Mouse (Mus musculus): ENCODE measurements around the gene Smyd3. TPM values are rescaled to one million over a fixed set of nuclear protein-coding genes. Genes with fewer than 3 reads are reported as not detected.

Gene Smyd3
- polyA plus RNA-seq (2014; fragmentation: Nextera tagmentation; extraction: Ambion mirVana) = 22.3 and 26.7 TPM in 2 replicates

DNA sequence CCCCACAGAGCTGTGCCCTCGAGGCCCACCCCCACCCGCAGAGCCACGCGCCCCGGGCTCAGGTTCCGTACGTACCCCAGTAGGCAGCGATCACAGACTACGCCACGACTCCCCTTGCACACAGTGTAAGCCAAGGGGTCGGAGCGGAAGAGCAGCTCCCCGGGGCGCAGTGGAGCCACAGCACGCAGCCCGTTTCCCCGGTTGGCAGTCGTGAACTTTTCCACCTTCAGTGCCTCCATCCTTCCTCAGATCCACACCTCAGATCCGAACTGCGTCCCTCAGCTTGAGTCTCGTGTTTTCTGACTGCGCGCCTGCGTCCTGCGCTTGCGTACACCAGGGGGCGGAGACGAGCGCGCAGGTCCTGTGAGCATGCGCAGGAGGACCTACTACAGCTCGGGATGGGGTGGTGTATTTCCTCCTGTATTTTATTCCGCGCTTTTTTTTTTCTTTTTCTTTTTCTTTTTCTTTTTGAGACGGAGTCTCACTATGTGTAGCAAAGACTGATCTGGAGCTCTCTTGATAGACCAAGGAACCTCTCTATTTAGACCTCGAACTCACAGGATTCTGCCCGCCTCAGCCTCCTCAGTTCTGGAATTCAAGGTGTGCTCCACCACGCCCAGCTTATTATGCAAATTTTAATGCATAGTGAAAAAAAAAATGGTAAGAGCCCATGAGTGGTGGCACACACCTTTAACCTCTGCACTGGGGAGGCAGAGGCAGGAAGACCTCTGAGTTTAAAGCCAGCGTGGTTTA is at the start of gene Smyd3:
TSS of gene Smyd3 (minus strand) at position 329 of the 753 bp plus-strand sequence.
- no peaks in the 10 kb centered on the region; the same call in 1 of the 2 replicates for H3K4me1 ChIP-seq (replicated peaks; ENCODE audit: control insufficient read depth, insufficient read depth, low read length)
- H3K4me3 ChIP-seq (ENCODE audit: low read depth, low read length) = peak within 1 kb of the TSS; percentile 80
- ATAC-seq (replicated peaks; ENCODE audit: low FRiP score, low TSS enrichment, low read depth) = peak; percentile 81
- H3K27ac ChIP-seq (ENCODE audit: low read depth) = peak within 1 kb of the TSS; percentile 33; the same call in 1 of the 2 replicates
- peak within 1 kb of the TSS; percentile 63 for H3K9ac ChIP-seq (ENCODE audit: low read length)
- H3K4me2 ChIP-seq (ENCODE audit: low read length) = peak within 1 kb of the TSS; percentile 97
- DNase-seq (ENCODE audit: low spot score) = peak; percentile 85
- H3K36me3 ChIP-seq (ENCODE audit: control insufficient read depth, insufficient read depth, low read length) = no peaks in the 10 kb centered on the region
- WGBS = 7% methylated on average over 39 of the region's 39 CpGs
- H3K9me3 ChIP-seq (ENCODE audit: control insufficient read depth, low read length) = 0 out of 2 replicates have a peak, but pooled peaks cover 3% of the 10 kb centered on the region
- H3K27me3 ChIP-seq (replicated peaks; ENCODE audit: control insufficient read depth, insufficient read depth, low read length) = no peaks in the 10 kb centered on the region

DNA sequence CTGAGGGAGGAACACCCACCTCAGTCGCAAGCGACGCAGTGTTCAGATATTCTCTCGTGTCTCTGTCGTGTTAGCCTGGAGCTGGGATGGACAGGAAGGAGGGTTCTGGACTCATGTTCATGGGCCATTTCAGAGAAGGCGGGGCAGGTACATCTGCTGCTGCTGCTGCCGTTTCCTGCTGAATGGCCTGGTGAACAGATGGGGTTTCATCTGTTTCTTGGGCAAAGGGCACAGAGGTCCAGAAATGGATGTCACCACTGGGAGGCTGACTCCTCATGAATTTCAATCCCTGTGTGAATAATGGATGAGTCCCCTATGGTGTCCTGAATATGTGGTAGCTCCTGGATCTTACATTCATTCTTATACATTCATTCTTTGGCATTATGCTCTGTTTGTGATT is 49.7 kb upstream of the Smyd3 start:
- ATAC-seq (replicated peaks; ENCODE audit: low FRiP score, low TSS enrichment, low read depth) (no peak), DNase-seq (ENCODE audit: low spot score) (no peak)
- Histone ChIP-seq H3K4me3 (ENCODE audit: low read depth, low read length) (no peak overlapping the region), H3K9me3 (ENCODE audit: control insufficient read depth, low read length) (no peaks in the 10 kb centered on the region), H3K27me3 (replicated peaks; ENCODE audit: control insufficient read depth, insufficient read depth, low read length) (no peaks in the 10 kb centered on the region), H3K4me2 (ENCODE audit: low read length) (no peak overlapping the region), H3K9ac (ENCODE audit: low read length) (no peak overlapping the region), H3K27ac (ENCODE audit: low read depth) (no peak overlapping the region), H3K4me1 (replicated peaks; ENCODE audit: control insufficient read depth, insufficient read depth, low read length) (peaks cover 16% of the 10 kb centered on the region), H3K36me3 (ENCODE audit: control insufficient read depth, insufficient read depth, low read length) (no peaks in the 10 kb centered on the region)
- 72% methylated on average over 7 of the region's 7 CpGs for WGBS

- Histone ChIP-seq H3K4me1 (replicated peaks; ENCODE audit: control insufficient read depth, insufficient read depth, low read length) (peaks cover 8% of the 10 kb centered on the region), H3K4me3 (ENCODE audit: low read depth, low read length) (no peak overlapping the region), H3K27me3 (replicated peaks; ENCODE audit: control insufficient read depth, insufficient read depth, low read length) (no peaks in the 10 kb centered on the region), H3K4me2 (ENCODE audit: low read length) (no peak overlapping the region), H3K9me3 (ENCODE audit: control insufficient read depth, low read length) (no peaks in the 10 kb centered on the region), H3K27ac (ENCODE audit: low read depth) (no peak overlapping the region), H3K36me3 (ENCODE audit: control insufficient read depth, insufficient read depth, low read length) (no peaks in the 10 kb centered on the region), H3K9ac (ENCODE audit: low read length) (no peak overlapping the region)
- DNase-seq (ENCODE audit: low spot score) (no peak), ATAC-seq (replicated peaks; ENCODE audit: low FRiP score, low TSS enrichment, low read depth) (no peak)
- 75% methylated on average over 5 of the region's 5 CpGs for WGBS
Measured at GRCm38 (mm10) chr1:179563926-179564325, 46.1 kb upstream of the Smyd3 start.

GRCm38 (mm10) chr1:179563211-179563610 is 45.4 kb upstream of the Smyd3 start:
- Histone ChIP-seq H3K9me3 (ENCODE audit: control insufficient read depth, low read length) (no peaks in the 10 kb centered on the region), H3K36me3 (ENCODE audit: control insufficient read depth, insufficient read depth, low read length) (no peaks in the 10 kb centered on the region), H3K9ac (ENCODE audit: low read length) (no peak overlapping the region), H3K27me3 (replicated peaks; ENCODE audit: control insufficient read depth, insufficient read depth, low read length) (no peaks in the 10 kb centered on the region), H3K4me1 (replicated peaks; ENCODE audit: control insufficient read depth, insufficient read depth, low read length) (peaks cover under 1% of the 10 kb centered on the region), H3K4me3 (ENCODE audit: low read depth, low read length) (no peak overlapping the region), H3K4me2 (ENCODE audit: low read length) (no peak overlapping the region), H3K27ac (ENCODE audit: low read depth) (no peak overlapping the region)
- no peak for DNase-seq (ENCODE audit: low spot score)
- no peak for ATAC-seq (replicated peaks; ENCODE audit: low FRiP score, low TSS enrichment, low read depth)
- 79% methylated on average over 4 of the region's 4 CpGs for WGBS

GRCm38 (mm10) chr1:179560845-179561430 is 43.1 kb upstream of the Smyd3 start:
- Histone ChIP-seq H3K27me3 (replicated peaks; ENCODE audit: control insufficient read depth, insufficient read depth, low read length) (no peaks in the 10 kb centered on the region), H3K4me1 (replicated peaks; ENCODE audit: control insufficient read depth, insufficient read depth, low read length) (no peaks in the 10 kb centered on the region), H3K4me2 (ENCODE audit: low read length) (no peak overlapping the region), H3K36me3 (ENCODE audit: control insufficient read depth, insufficient read depth, low read length) (no peaks in the 10 kb centered on the region), H3K4me3 (ENCODE audit: low read depth, low read length) (no peak overlapping the region), H3K27ac (ENCODE audit: low read depth) (no peak overlapping the region), H3K9me3 (ENCODE audit: control insufficient read depth, low read length) (no peaks in the 10 kb centered on the region), H3K9ac (ENCODE audit: low read length) (no peak overlapping the region)
- 91% methylated on average over 6 of the region's 6 CpGs for WGBS
- no peak for DNase-seq (ENCODE audit: low spot score)
- no peak for ATAC-seq (replicated peaks; ENCODE audit: low FRiP score, low TSS enrichment, low read depth)

DNA sequence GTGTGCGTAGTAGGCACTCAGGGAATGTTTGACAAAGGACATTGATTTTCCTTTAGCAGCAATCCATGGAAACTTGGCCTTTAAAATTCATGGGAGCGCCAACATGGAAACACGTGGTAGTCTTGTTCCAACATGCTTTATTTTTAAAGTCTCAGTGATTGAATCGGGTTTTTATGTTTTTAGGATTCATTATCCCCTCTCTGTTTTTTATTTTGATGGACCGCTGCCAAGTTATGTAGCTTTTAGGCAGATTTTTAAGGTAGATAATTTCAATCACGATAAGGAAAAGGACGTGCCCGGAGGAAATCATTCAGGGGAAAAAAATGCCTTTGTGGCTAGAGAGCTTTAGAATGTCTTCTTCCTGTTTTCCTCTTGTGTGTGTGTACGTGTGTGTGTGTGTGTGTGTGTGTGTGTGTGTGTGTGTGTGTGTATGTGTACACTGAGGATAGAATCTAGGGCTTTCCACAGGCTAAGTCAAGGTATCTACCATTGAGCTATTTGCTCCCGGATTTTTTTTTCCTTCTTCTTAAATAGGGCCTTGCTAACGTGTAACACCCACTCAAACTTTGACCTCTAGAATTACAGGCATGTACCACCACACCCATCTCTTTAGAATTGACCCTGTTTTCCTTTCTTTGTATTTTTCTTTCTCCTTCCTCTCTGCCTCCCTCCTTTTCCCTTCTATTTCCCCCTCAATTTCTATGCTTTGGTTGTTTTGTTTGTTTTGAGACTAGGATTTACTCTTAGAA is 41.8 kb upstream of the Smyd3 start:
- Histone ChIP-seq H3K27ac (ENCODE audit: low read depth) (no peak overlapping the region), H3K4me2 (ENCODE audit: low read length) (no peak overlapping the region), H3K4me1 (replicated peaks; ENCODE audit: control insufficient read depth, insufficient read depth, low read length) (no peaks in the 10 kb centered on the region), H3K9ac (ENCODE audit: low read length) (no peak overlapping the region), H3K9me3 (ENCODE audit: control insufficient read depth, low read length) (no peaks in the 10 kb centered on the region), H3K27me3 (replicated peaks; ENCODE audit: control insufficient read depth, insufficient read depth, low read length) (no peaks in the 10 kb centered on the region), H3K36me3 (ENCODE audit: control insufficient read depth, insufficient read depth, low read length) (no peaks in the 10 kb centered on the region), H3K4me3 (ENCODE audit: low read depth, low read length) (no peak overlapping the region)
- 73% methylated on average over 11 of the region's 11 CpGs for WGBS
- ATAC-seq (replicated peaks; ENCODE audit: low FRiP score, low TSS enrichment, low read depth) = no peak; the same call in 1 of the 2 replicates
- DNase-seq (ENCODE audit: low spot score) = no peak

DNA sequence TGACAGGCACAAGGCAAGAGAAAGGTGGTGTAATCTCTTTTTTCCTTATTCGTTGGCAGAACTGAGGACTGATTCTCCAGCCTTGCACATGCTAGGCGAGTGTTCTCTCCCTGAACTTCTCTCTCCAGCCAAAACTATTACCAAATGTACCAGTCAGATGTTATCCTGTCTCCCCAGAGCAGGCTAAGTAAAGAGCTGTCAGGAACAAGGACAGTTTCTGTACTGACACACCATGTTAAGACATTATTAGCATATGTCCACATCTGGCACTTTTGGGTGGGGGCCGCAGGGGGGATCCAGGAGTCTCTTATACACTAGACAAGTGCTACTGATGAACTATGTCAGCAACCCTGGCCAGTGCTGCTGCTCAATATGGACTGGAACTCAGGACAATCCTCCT is 39.1 kb upstream of the Smyd3 start:
- 81% methylated on average over 3 of the region's 3 CpGs for WGBS
- no peak overlapping the region for H3K4me3 ChIP-seq (ENCODE audit: low read depth, low read length)

DNA sequence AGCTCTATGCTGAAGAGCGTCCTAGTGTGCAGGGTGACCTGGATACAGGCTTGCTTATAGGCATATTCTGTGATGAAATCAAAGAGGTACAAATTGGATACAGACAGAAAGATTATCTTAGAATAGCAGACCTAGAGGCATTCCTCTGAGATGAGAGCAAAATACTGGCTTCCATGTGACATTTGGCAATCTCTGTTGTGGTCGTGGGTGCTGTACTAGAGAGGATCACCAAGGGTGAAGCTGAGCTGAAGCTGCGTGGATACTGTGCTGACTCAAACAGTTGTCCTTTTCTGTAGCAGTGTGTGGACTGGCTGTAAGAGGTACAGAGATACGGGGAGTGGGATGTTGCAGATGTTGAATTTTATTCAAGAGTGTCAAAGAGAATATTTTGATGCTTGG is 36.1 kb upstream of the Smyd3 start:
- H3K27me3 ChIP-seq (replicated peaks; ENCODE audit: control insufficient read depth, insufficient read depth, low read length) = no peaks in the 10 kb centered on the region
- no peak for DNase-seq (ENCODE audit: low spot score)
- ATAC-seq (replicated peaks; ENCODE audit: low FRiP score, low TSS enrichment, low read depth) = no peak
- H3K27ac ChIP-seq (ENCODE audit: low read depth) = no peak overlapping the region
- 82% methylated on average over 4 of the region's 4 CpGs for WGBS
- no peaks in the 10 kb centered on the region for H3K4me1 ChIP-seq (replicated peaks; ENCODE audit: control insufficient read depth, insufficient read depth, low read length)
- no peak overlapping the region for H3K4me2 ChIP-seq (ENCODE audit: low read length)
- no peaks in the 10 kb centered on the region for H3K9me3 ChIP-seq (ENCODE audit: control insufficient read depth, low read length)
- no peak overlapping the region for H3K4me3 ChIP-seq (ENCODE audit: low read depth, low read length)
- no peaks in the 10 kb centered on the region for H3K36me3 ChIP-seq (ENCODE audit: control insufficient read depth, insufficient read depth, low read length)
- H3K9ac ChIP-seq (ENCODE audit: low read length) = no peak overlapping the region

More for the DNA sequence above, 39.1 kb upstream of the Smyd3 start:
- no peak overlapping the region for H3K4me2 ChIP-seq (ENCODE audit: low read length)
- no peaks in the 10 kb centered on the region for H3K36me3 ChIP-seq (ENCODE audit: control insufficient read depth, insufficient read depth, low read length)
- ATAC-seq (replicated peaks; ENCODE audit: low FRiP score, low TSS enrichment, low read depth) = no peak
- no peaks in the 10 kb centered on the region for H3K4me1 ChIP-seq (replicated peaks; ENCODE audit: control insufficient read depth, insufficient read depth, low read length)
- H3K27ac ChIP-seq (ENCODE audit: low read depth) = no peak overlapping the region
- H3K9me3 ChIP-seq (ENCODE audit: control insufficient read depth, low read length) = no peaks in the 10 kb centered on the region
- H3K27me3 ChIP-seq (replicated peaks; ENCODE audit: control insufficient read depth, insufficient read depth, low read length) = no peaks in the 10 kb centered on the region
- no peak overlapping the region for H3K9ac ChIP-seq (ENCODE audit: low read length)
- DNase-seq (ENCODE audit: low spot score) = no peak
